ENCODE assay signal across 8 mouse cellular contexts in the genomic region with DNA sequence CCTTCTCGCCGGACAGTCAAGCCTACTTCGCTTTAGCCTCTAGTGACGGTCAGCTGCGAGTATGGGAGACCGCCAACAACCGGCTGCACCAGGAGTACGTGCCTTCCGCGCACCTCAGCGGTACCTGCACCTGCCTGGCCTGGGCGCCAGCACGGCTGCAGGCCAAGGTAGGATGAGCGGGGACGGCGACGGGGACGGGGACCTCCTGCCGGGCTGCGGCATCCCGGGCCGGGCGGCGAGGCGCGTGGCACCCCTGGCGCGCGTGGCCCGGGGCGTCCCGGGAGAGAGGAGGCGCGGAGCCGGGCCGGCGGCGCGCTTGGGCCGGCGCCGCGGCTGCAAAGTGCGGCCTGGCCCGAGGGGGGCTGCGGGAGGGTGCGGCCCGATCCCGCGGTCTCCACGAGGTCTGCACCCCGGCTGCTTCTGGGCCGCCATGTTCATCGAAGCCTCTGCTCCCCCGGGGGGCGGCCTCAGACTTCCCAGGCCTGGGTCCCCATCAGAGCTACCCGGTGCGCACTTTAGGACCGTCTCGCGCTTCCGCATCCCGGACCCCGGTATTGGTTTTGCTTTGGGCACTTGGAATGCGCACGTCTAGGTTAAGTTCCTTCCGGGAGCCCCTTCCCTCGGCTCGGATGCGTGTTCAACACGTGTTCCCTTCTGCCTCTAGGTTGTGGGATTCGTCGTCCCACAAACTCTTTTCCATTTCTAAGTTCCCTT. TPM values are rescaled to one million over a fixed set of nuclear protein-coding genes. Genes with fewer than 3 reads are reported as not detected.
DNase-seq lines count a peak whose midpoint lies in the region; ATAC-seq and TF ChIP-seq lines count a peak whose summit lies in the region.

No protein-coding gene starts in this region.

- no peaks in the 10 kb centered on the region for H3K9me3 ChIP-seq in intestine, embryonic 14.5 days (ENCODE audit: control insufficient read depth, low read length)
- no peaks in the 10 kb centered on the region for H3K9me3 ChIP-seq in lung, embryonic 16.5 days (ENCODE audit: control insufficient read depth, low read length)

- peaks cover 10% of the 10 kb centered on the region; the same call in 1 of the 2 replicates for H3K36me3 ChIP-seq in intestine, embryonic 14.5 days (ENCODE audit: control insufficient read depth, insufficient read depth, low read length)
- H3K36me3 ChIP-seq in lung, embryonic 16.5 days (ENCODE audit: control insufficient read depth, insufficient read depth, low read length), result peaks cover 2% of the 10 kb centered on the region; the same call in 1 of the 2 replicates

- no peak for TF ChIP-seq POLR2A in cerebellum, adult 2 months (IDR thresholded peaks at IDR 0.05; ENCODE audit: borderline replicate concordance, insufficient read depth, low read length)
- no peak for TF ChIP-seq POLR2A in bone marrow macrophage, adult 2 months (IDR thresholded peaks at IDR 0.05; ENCODE audit: borderline replicate concordance, low read depth, low read length)

- no peaks in the 10 kb centered on the region for H3K27me3 ChIP-seq in cerebellum, adult 2 months (ENCODE audit: control insufficient read depth, insufficient read depth, low read length)
- no peaks in the 10 kb centered on the region for H3K27me3 ChIP-seq in intestine, embryonic 14.5 days (replicated peaks; ENCODE audit: control insufficient read depth, insufficient read depth, low read length)
- no peaks in the 10 kb centered on the region for H3K27me3 ChIP-seq in lung, embryonic 16.5 days (ENCODE audit: control insufficient read depth, insufficient read depth, low read depth, low read length)

- no peak overlapping the region for H3K27ac ChIP-seq in cerebellum, adult 2 months (ENCODE audit: insufficient read depth, low read length)
- H3K27ac ChIP-seq in bone marrow macrophage, adult 2 months (ENCODE audit: insufficient read depth, low read depth, low read length), result peak overlapping the region; percentile 48
- peak overlapping the region; percentile 62 for H3K27ac ChIP-seq in intestine, embryonic 14.5 days (ENCODE audit: low read depth)
- peak overlapping the region; percentile 52 for H3K27ac ChIP-seq in lung, embryonic 16.5 days (ENCODE audit: low read length)

- peak in 1 of 2 experiments; percentile 32 for DNase-seq in cerebellum, adult 2 months
- no peak for DNase-seq in cerebellum, postnatal 25 days
- DNase-seq in 416B (ENCODE audit: low read depth), result peak; percentile 62
- DNase-seq in forelimb bud, embryonic 11.5 days (ENCODE audit: low read depth, low spot score), result peak; percentile 8
- peak; percentile 74 for DNase-seq in intestine, embryonic 14.5 days (ENCODE audit: low spot score)
- peak; percentile 6 to 22 for DNase-seq in spleen, postnatal 36 days (ENCODE audit: low spot score in 2 of 2)

- H3K4me1 ChIP-seq in cerebellum, adult 2 months (ENCODE audit: control insufficient read depth, insufficient read depth, low read length), result peaks cover 3% of the 10 kb centered on the region; the same call in 1 of the 2 replicates
- peaks cover 3% of the 10 kb centered on the region; the same call in 1 of the 2 replicates for H3K4me1 ChIP-seq in bone marrow macrophage, adult 2 months (ENCODE audit: control insufficient read depth, insufficient read depth, low read length)
- H3K4me1 ChIP-seq in intestine, embryonic 14.5 days (replicated peaks; ENCODE audit: control insufficient read depth, insufficient read depth, low read length), result peaks cover 15% of the 10 kb centered on the region
- H3K4me1 ChIP-seq in lung, embryonic 16.5 days (replicated peaks; ENCODE audit: control insufficient read depth, insufficient read depth, low read length), result peaks cover 14% of the 10 kb centered on the region

- TF ChIP-seq CTCF in cerebellum, adult 2 months (IDR thresholded peaks at IDR 0.05; ENCODE audit: borderline replicate concordance, insufficient read depth, low read depth, low read length), result no peak
- TF ChIP-seq CTCF in bone marrow macrophage, adult 2 months (IDR thresholded peaks at IDR 0.05; ENCODE audit: low read depth, low read length), result no peak

- H3K4me3 ChIP-seq in cerebellum, adult 2 months (replicated peaks; ENCODE audit: insufficient read depth, low read depth, low read length), result peak overlapping the region; percentile 91
- H3K4me3 ChIP-seq in bone marrow macrophage, adult 2 months (ENCODE audit: insufficient read depth, low read length), result peak overlapping the region; percentile 96
- H3K4me3 ChIP-seq in intestine, embryonic 14.5 days (ENCODE audit: low read depth, low read length), result peak overlapping the region; percentile 100
- peak overlapping the region; percentile 100 for H3K4me3 ChIP-seq in lung, embryonic 16.5 days (ENCODE audit: low read length)

- peak overlapping the region; percentile 90 for H3K9ac ChIP-seq in intestine, embryonic 14.5 days (ENCODE audit: low read length)
- peak overlapping the region; percentile 95 for H3K9ac ChIP-seq in lung, embryonic 16.5 days (ENCODE audit: low read length)

- peak overlapping the region; percentile 69 for H3K4me2 ChIP-seq in intestine, embryonic 14.5 days (ENCODE audit: low read length)
- H3K4me2 ChIP-seq in lung, embryonic 16.5 days (ENCODE audit: low read depth, low read length), result peak overlapping the region; percentile 62

- WGBS in cerebellum, adult 2 months, result under 1% methylated on average over 73 of the region's 73 CpGs
- WGBS in intestine, embryonic 14.5 days, result under 1% methylated on average over 65 of the region's 73 CpGs
- WGBS in lung, embryonic 16.5 days, result under 1% methylated on average over 54 of the region's 73 CpGs

- peak; percentile 76 for ATAC-seq in intestine, embryonic 14.5 days (replicated peaks; ENCODE audit: low FRiP score, low TSS enrichment, low read depth)
- ATAC-seq in lung, embryonic 16.5 days (ENCODE audit: low read depth), result peak; percentile 65

RNA-seq across cellular contexts. Expression of gene Wdr43, which starts 0.8 kb away (rescaled TPM):
- 26.0 and 26.8 TPM in 2 replicates for polyA plus RNA-seq in cerebellum, adult 2 months (2012; rRNA removed)
- 29.9 and 32.7 TPM in 2 replicates for polyA plus RNA-seq in bone marrow macrophage, adult 2 months (2012; ENCODE audit: insufficient read depth, insufficient read length, missing spikeins)
- 104 and 110 TPM in 2 replicates for polyA plus RNA-seq in intestine, embryonic 14.5 days (2014; fragmentation: Nextera tagmentation; extraction: Ambion mirVana)
- polyA plus RNA-seq in lung, embryonic 16.5 days (2015; fragmentation: Nextera tagmentation; extraction: Ambion mirVana), result 55.5 and 59.5 TPM in 2 replicates

RNA-seq across cellular contexts. Expression of gene Togaram2, which starts 56.6 kb away (rescaled TPM):
- polyA plus RNA-seq in cerebellum, adult 2 months (2012; rRNA removed), result 1.1 and 1.9 TPM in 2 replicates
- not detected in 2 replicates for polyA plus RNA-seq in bone marrow macrophage, adult 2 months (2012; ENCODE audit: insufficient read depth, insufficient read length, missing spikeins)
- 0.24 and 0.38 TPM in 2 replicates for polyA plus RNA-seq in intestine, embryonic 14.5 days (2014; fragmentation: Nextera tagmentation; extraction: Ambion mirVana)
- 3.4 and 4.1 TPM in 2 replicates for polyA plus RNA-seq in lung, embryonic 16.5 days (2015; fragmentation: Nextera tagmentation; extraction: Ambion mirVana)

Comparison
In these comparisons a context has a peak if more than half of its experiments do, and no peak if none do; other contexts are left out.
1. DNase-seq: peak in 416B (single experiment), forelimb bud, embryonic 11.5 days (single experiment), intestine, embryonic 14.5 days (single experiment) and spleen, postnatal 36 days (2 of 2); none in cerebellum, postnatal 25 days (0 of 2).
2. Peak in every context shown above with its lines, with median percentiles within 50 percentile points of each other: H3K4me3 ChIP-seq.